Mouse (Mus musculus): ENCODE measurements around the gene Zdbf2.

- TF ChIP-seq CTCF (IDR thresholded peaks at IDR 0.05), result no peak
- TF ChIP-seq EP300 (IDR thresholded peaks at IDR 0.05), result no peak
These were observed 865 bp upstream of the Zdbf2 start for GRCm38 (mm10) chr1:63272125-63272675.
